Mouse (Mus musculus): ENCODE measurements around the gene Kif14. TPM values are rescaled to one million over a fixed set of nuclear protein-coding genes. Genes with fewer than 3 reads are reported as not detected.

The Kif14 gene
- total and polyA plus RNA-seq, 3 experiments: 6.5 to 15.8 TPM; not detected in 1

- no peak for DNase-seq (ENCODE audit: low read depth, low spot score)
- Histone ChIP-seq H3K36me3 (ENCODE audit: control insufficient read depth in 1 of 2, insufficient read depth in 2 of 2, low read length in 2 of 2) (no peaks in the 10 kb centered on the region; a peak in 1 of 4 replicates), H3K4me3 (ENCODE audit: control insufficient read depth in 1 of 2, insufficient read depth in 1 of 2, low read depth in 2 of 2, low read length in 2 of 2) (no peak overlapping the region), H3K79me2 (ENCODE audit: control insufficient read depth, insufficient read depth, low read length, poor library complexity) (no peaks in the 10 kb centered on the region), H3K27me3 (ENCODE audit: control insufficient read depth in 1 of 2, insufficient read depth in 2 of 2, low read length in 2 of 2) (no peaks in the 10 kb centered on the region), H3K9me3 (replicated peaks; ENCODE audit: insufficient read depth, low read length) (no peaks in the 10 kb centered on the region), H3K27ac (ENCODE audit: control insufficient read depth, low read depth, low read length) (no peak overlapping the region), H3K9ac (ENCODE audit: control insufficient read depth, low read depth, low read length, poor library complexity, severe bottlenecking) (no peak overlapping the region), H3K4me1 (ENCODE audit: control insufficient read depth in 1 of 2, insufficient read depth in 2 of 2, low read length in 2 of 2) (no peaks in the 10 kb centered on the region)
- no peak for TF ChIP-seq CHD1 (IDR thresholded peaks at IDR 0.05; ENCODE audit: low read depth, low read length)
- no peak for TF ChIP-seq E2F4 (IDR thresholded peaks at IDR 0.05; ENCODE audit: borderline replicate concordance, low read depth, low read length)
- TF ChIP-seq TCF12 (IDR thresholded peaks at IDR 0.05; ENCODE audit: low read depth, low read length): no peak
- TF ChIP-seq RAD21 (IDR thresholded peaks at IDR 0.05; ENCODE audit: low read depth, low read length): no peak
- TF ChIP-seq GATA1 (IDR thresholded peaks at IDR 0.05; ENCODE audit: low read depth, low read length): no peak
- TF ChIP-seq MYC (IDR thresholded peaks at IDR 0.05; ENCODE audit: low read depth, low read length): no peak
- TF ChIP-seq JUND (IDR thresholded peaks at IDR 0.05; ENCODE audit: low read depth, low read length): no peak
- no peak for TF ChIP-seq MAFK (IDR thresholded peaks at IDR 0.05; ENCODE audit: borderline replicate concordance, low read depth, low read length)
- no peak for TF ChIP-seq ZMIZ1 (IDR thresholded peaks at IDR 0.05; ENCODE audit: low read depth, low read length)
- TF ChIP-seq NRF1 (IDR thresholded peaks at IDR 0.05; ENCODE audit: insufficient read depth, low read depth, low read length, poor library complexity, severe bottlenecking): no peak
- no peak for TF ChIP-seq MAZ (IDR thresholded peaks at IDR 0.05; ENCODE audit: low read depth, low read length)
Observed at GRCm38 (mm10) chr1:136512317-136512716, 46.2 kb downstream of the Kif14 start.

- H3K36me3 ChIP-seq (ENCODE audit: control insufficient read depth in 1 of 2, insufficient read depth in 2 of 2, low read length in 2 of 2): no peaks in the 10 kb centered on the region; a peak in 1 of 4 replicates
- H3K27me3 ChIP-seq (ENCODE audit: control insufficient read depth in 1 of 2, insufficient read depth in 2 of 2, low read length in 2 of 2): no peaks in the 10 kb centered on the region
- H3K27ac ChIP-seq (ENCODE audit: control insufficient read depth, low read depth, low read length): no peak overlapping the region
- no peak for TF ChIP-seq E2F4 (IDR thresholded peaks at IDR 0.05; ENCODE audit: borderline replicate concordance, low read depth, low read length)
- no peak for TF ChIP-seq POLR2AphosphoS5 (IDR thresholded peaks at IDR 0.05; ENCODE audit: borderline replicate concordance, low read depth, low read length)
- no peak for TF ChIP-seq POLR2A (IDR thresholded peaks at IDR 0.05; ENCODE audit: control insufficient read depth in 1 of 2, insufficient read depth in 1 of 2, low read depth in 1 of 2, low read length in 2 of 2, poor library complexity in 1 of 2)
- TF ChIP-seq ZC3H11A (IDR thresholded peaks at IDR 0.05; ENCODE audit: low read depth, low read length): no peak
- no peak for TF ChIP-seq CTCF (IDR thresholded peaks at IDR 0.05 in 2 of 3, conservative IDR thresholded peaks at IDR 0.05 in 1 of 3; ENCODE audit: control insufficient read depth in 1 of 3, insufficient read depth in 1 of 3, low read depth in 2 of 3, low read length in 3 of 3, poor library complexity in 1 of 3, severe bottlenecking in 1 of 3)
- no peak for DNase-seq (ENCODE audit: low read depth, low spot score)
- H3K4me1 ChIP-seq (ENCODE audit: control insufficient read depth in 1 of 2, insufficient read depth in 2 of 2, low read length in 2 of 2): no peaks in the 10 kb centered on the region
- no peak overlapping the region for H3K9ac ChIP-seq (ENCODE audit: control insufficient read depth, low read depth, low read length, poor library complexity, severe bottlenecking)
- H3K79me2 ChIP-seq (ENCODE audit: control insufficient read depth, insufficient read depth, low read length, poor library complexity): no peaks in the 10 kb centered on the region
- H3K9me3 ChIP-seq (replicated peaks; ENCODE audit: insufficient read depth, low read length): no peaks in the 10 kb centered on the region
- H3K4me3 ChIP-seq (ENCODE audit: control insufficient read depth in 1 of 2, insufficient read depth in 1 of 2, low read depth in 2 of 2, low read length in 2 of 2): no peak overlapping the region
Observed at GRCm38 (mm10) chr1:136513181-136513580, 47.0 kb downstream of the Kif14 start.
